Mouse (Mus musculus): ENCODE measurements at regions not wholly inside any gene's neighbourhood (a gene's known extent, or its start where the extent isn't known, plus 50 kb on each side); places are given as distances from the start of the nearest gene placed in this dataset.
"Not testable (repeated sequence)": the region's sequence is repeated elsewhere in the genome, so short reads cannot be mapped to it uniquely, and the experiment has no call there.

GRCm38 (mm10) chr8:37099727-37100126 is 106.3 kb downstream of the AI429214 start:
- 79% methylated on average over 2 of the region's 2 CpGs for WGBS
- no peaks in the 10 kb centered on the region for H3K27me3 ChIP-seq (replicated peaks; ENCODE audit: control insufficient read depth, insufficient read depth, low read length)
- no peak overlapping the region for H3K9ac ChIP-seq (replicated peaks; ENCODE audit: low read depth, low read length)
- H3K9me3 ChIP-seq (ENCODE audit: control insufficient read depth, low read length): no peaks in the 10 kb centered on the region
- H3K36me3 ChIP-seq (ENCODE audit: control insufficient read depth, insufficient read depth): no peaks in the 10 kb centered on the region
- H3K4me1 ChIP-seq (replicated peaks; ENCODE audit: control insufficient read depth, insufficient read depth, low read length): no peaks in the 10 kb centered on the region
- ATAC-seq: no peak
- no peak overlapping the region for H3K4me2 ChIP-seq (ENCODE audit: low read length)
- no peak overlapping the region for H3K4me3 ChIP-seq (replicated peaks; ENCODE audit: low read length)
- H3K27ac ChIP-seq (ENCODE audit: low read length): no peak overlapping the region

GRCm38 (mm10) chr8:37112386-37112785 is 119.0 kb downstream of the AI429214 start:
- H3K4me2 ChIP-seq (ENCODE audit: low read length); H3K4me3 ChIP-seq (replicated peaks; ENCODE audit: low read length); H3K4me1 ChIP-seq (replicated peaks; ENCODE audit: control insufficient read depth, insufficient read depth, low read length); H3K27ac ChIP-seq (ENCODE audit: low read length); H3K9ac ChIP-seq (replicated peaks; ENCODE audit: low read depth, low read length); ATAC-seq; H3K27me3 ChIP-seq (replicated peaks; ENCODE audit: control insufficient read depth, insufficient read depth, low read length); H3K36me3 ChIP-seq (ENCODE audit: control insufficient read depth, insufficient read depth); H3K9me3 ChIP-seq (ENCODE audit: control insufficient read depth, low read length): not testable (repeated sequence)

GRCm38 (mm10) chr8:37125834-37126233 is 132.4 kb downstream of the AI429214 start:
- no peaks in the 10 kb centered on the region for H3K9me3 ChIP-seq (ENCODE audit: control insufficient read depth, low read length)
- H3K36me3 ChIP-seq (ENCODE audit: control insufficient read depth, insufficient read depth): no peaks in the 10 kb centered on the region
- H3K4me1 ChIP-seq (replicated peaks; ENCODE audit: control insufficient read depth, insufficient read depth, low read length): no peaks in the 10 kb centered on the region
- H3K27me3 ChIP-seq (replicated peaks; ENCODE audit: control insufficient read depth, insufficient read depth, low read length): no peaks in the 10 kb centered on the region
- H3K27ac ChIP-seq (ENCODE audit: low read length): no peak overlapping the region
- ATAC-seq: no peak
- H3K4me3 ChIP-seq (replicated peaks; ENCODE audit: low read length): no peak overlapping the region
- H3K9ac ChIP-seq (replicated peaks; ENCODE audit: low read depth, low read length): no peak overlapping the region
- H3K4me2 ChIP-seq (ENCODE audit: low read length): no peak overlapping the region

GRCm38 (mm10) chr8:37129670-37130069 is 136.3 kb downstream of the AI429214 start:
- no peak for ATAC-seq
- Histone ChIP-seq H3K9me3 (ENCODE audit: control insufficient read depth, low read length) (no peaks in the 10 kb centered on the region), H3K4me1 (replicated peaks; ENCODE audit: control insufficient read depth, insufficient read depth, low read length) (no peaks in the 10 kb centered on the region), H3K4me3 (replicated peaks; ENCODE audit: low read length) (no peak overlapping the region), H3K4me2 (ENCODE audit: low read length) (no peak overlapping the region), H3K27me3 (replicated peaks; ENCODE audit: control insufficient read depth, insufficient read depth, low read length) (no peaks in the 10 kb centered on the region), H3K27ac (ENCODE audit: low read length) (no peak overlapping the region), H3K9ac (replicated peaks; ENCODE audit: low read depth, low read length) (no peak overlapping the region), H3K36me3 (ENCODE audit: control insufficient read depth, insufficient read depth) (no peaks in the 10 kb centered on the region)
- WGBS: 95% methylated on average over 1 of the region's 1 CpGs

- Histone ChIP-seq H3K9me3 (ENCODE audit: control insufficient read depth, low read length) (no peaks in the 10 kb centered on the region), H3K27me3 (replicated peaks; ENCODE audit: control insufficient read depth, insufficient read depth, low read length) (no peaks in the 10 kb centered on the region), H3K4me3 (replicated peaks; ENCODE audit: low read length) (no peak overlapping the region), H3K4me1 (replicated peaks; ENCODE audit: control insufficient read depth, insufficient read depth, low read length) (no peaks in the 10 kb centered on the region), H3K4me2 (ENCODE audit: low read length) (no peak overlapping the region), H3K36me3 (ENCODE audit: control insufficient read depth, insufficient read depth) (no peaks in the 10 kb centered on the region), H3K27ac (ENCODE audit: low read length) (no peak overlapping the region), H3K9ac (replicated peaks; ENCODE audit: low read depth, low read length) (no peak overlapping the region)
- 0 out of 2 replicates have a peak, but pooled peaks have one; percentile 28 for ATAC-seq
- WGBS: 20% methylated on average over 4 of the region's 4 CpGs
These were observed 138.6 kb downstream of the AI429214 start for GRCm38 (mm10) chr8:37131988-37132387.

- WGBS: 80% methylated on average over 8 of the region's 8 CpGs
- no peak overlapping the region for H3K27ac ChIP-seq (ENCODE audit: low read length)
- H3K27me3 ChIP-seq (replicated peaks; ENCODE audit: control insufficient read depth, insufficient read depth, low read length): no peaks in the 10 kb centered on the region
- no peak overlapping the region for H3K4me3 ChIP-seq (replicated peaks; ENCODE audit: low read length)
- no peak overlapping the region for H3K9ac ChIP-seq (replicated peaks; ENCODE audit: low read depth, low read length)
- no peaks in the 10 kb centered on the region for H3K9me3 ChIP-seq (ENCODE audit: control insufficient read depth, low read length)
- H3K4me2 ChIP-seq (ENCODE audit: low read length): no peak overlapping the region
- H3K4me1 ChIP-seq (replicated peaks; ENCODE audit: control insufficient read depth, insufficient read depth, low read length): no peaks in the 10 kb centered on the region
- ATAC-seq: no peak
- no peaks in the 10 kb centered on the region for H3K36me3 ChIP-seq (ENCODE audit: control insufficient read depth, insufficient read depth)
These were observed 141.0 kb downstream of the AI429214 start for GRCm38 (mm10) chr8:37134192-37134964.

GRCm38 (mm10) chr8:37150286-37150685 is 156.9 kb downstream of the AI429214 start:
- ATAC-seq: no peak
- Histone ChIP-seq H3K4me1 (replicated peaks; ENCODE audit: control insufficient read depth, insufficient read depth, low read length) (no peaks in the 10 kb centered on the region), H3K9me3 (ENCODE audit: control insufficient read depth, low read length) (no peaks in the 10 kb centered on the region), H3K27ac (ENCODE audit: low read length) (no peak overlapping the region), H3K27me3 (replicated peaks; ENCODE audit: control insufficient read depth, insufficient read depth, low read length) (no peaks in the 10 kb centered on the region), H3K36me3 (ENCODE audit: control insufficient read depth, insufficient read depth) (no peaks in the 10 kb centered on the region), H3K4me3 (replicated peaks; ENCODE audit: low read length) (no peak overlapping the region), H3K4me2 (ENCODE audit: low read length) (no peak overlapping the region), H3K9ac (replicated peaks; ENCODE audit: low read depth, low read length) (no peak overlapping the region)
- WGBS: 84% methylated on average over 1 of the region's 1 CpGs

- Histone ChIP-seq H3K27ac (ENCODE audit: low read length) (no peak overlapping the region), H3K4me1 (replicated peaks; ENCODE audit: control insufficient read depth, insufficient read depth, low read length) (no peaks in the 10 kb centered on the region), H3K27me3 (replicated peaks; ENCODE audit: control insufficient read depth, insufficient read depth, low read length) (no peaks in the 10 kb centered on the region), H3K4me2 (ENCODE audit: low read length) (no peak overlapping the region), H3K9me3 (ENCODE audit: control insufficient read depth, low read length) (no peaks in the 10 kb centered on the region), H3K9ac (replicated peaks; ENCODE audit: low read depth, low read length) (no peak overlapping the region), H3K4me3 (replicated peaks; ENCODE audit: low read length) (no peak overlapping the region), H3K36me3 (ENCODE audit: control insufficient read depth, insufficient read depth) (no peaks in the 10 kb centered on the region)
- no peak for ATAC-seq
- 94% methylated on average over 7 of the region's 7 CpGs for WGBS
These were observed 161.0 kb downstream of the AI429214 start for GRCm38 (mm10) chr8:37154361-37154760.

GRCm38 (mm10) chr8:37154946-37155345 is 161.5 kb downstream of the AI429214 start:
- Histone ChIP-seq H3K4me2 (ENCODE audit: low read length) (no peak overlapping the region), H3K27me3 (replicated peaks; ENCODE audit: control insufficient read depth, insufficient read depth, low read length) (no peaks in the 10 kb centered on the region), H3K9ac (replicated peaks; ENCODE audit: low read depth, low read length) (no peak overlapping the region), H3K36me3 (ENCODE audit: control insufficient read depth, insufficient read depth) (no peaks in the 10 kb centered on the region), H3K27ac (ENCODE audit: low read length) (no peak overlapping the region), H3K4me1 (replicated peaks; ENCODE audit: control insufficient read depth, insufficient read depth, low read length) (no peaks in the 10 kb centered on the region), H3K9me3 (ENCODE audit: control insufficient read depth, low read length) (no peaks in the 10 kb centered on the region), H3K4me3 (replicated peaks; ENCODE audit: low read length) (no peak overlapping the region)
- 90% methylated on average over 8 of the region's 8 CpGs for WGBS
- ATAC-seq: no peak

GRCm38 (mm10) chr8:37159481-37159880 is 166.1 kb downstream of the AI429214 start:
- H3K27ac ChIP-seq (ENCODE audit: low read length): no peak overlapping the region
- H3K27me3 ChIP-seq (replicated peaks; ENCODE audit: control insufficient read depth, insufficient read depth, low read length): no peaks in the 10 kb centered on the region
- H3K4me1 ChIP-seq (replicated peaks; ENCODE audit: control insufficient read depth, insufficient read depth, low read length): no peaks in the 10 kb centered on the region
- no peaks in the 10 kb centered on the region for H3K36me3 ChIP-seq (ENCODE audit: control insufficient read depth, insufficient read depth)
- H3K9ac ChIP-seq (replicated peaks; ENCODE audit: low read depth, low read length): no peak overlapping the region
- H3K4me2 ChIP-seq (ENCODE audit: low read length): no peak overlapping the region
- ATAC-seq: 0 out of 2 replicates have a peak, but pooled peaks have one; percentile 47
- no peak overlapping the region for H3K4me3 ChIP-seq (replicated peaks; ENCODE audit: low read length)
- no peaks in the 10 kb centered on the region for H3K9me3 ChIP-seq (ENCODE audit: control insufficient read depth, low read length)
- 4% methylated on average over 9 of the region's 9 CpGs for WGBS

All from forebrain, embryonic 16.5 days (tissue).